Mouse (Mus musculus) embryonic fibroblast, embryonic 13.5 days (primary cell): ENCODE results near the gene Tfg.

ENCODE experiments used
- CTCF ChIP-seq: IDR thresholded peaks from 2 replicates; pipeline ENCODE4 v1.5.1; 2011; ENCODE audit warnings: mild to moderate bottlenecking, control low read depth, low read length, moderate library complexity, borderline replicate concordance; ENCODE audit not compliant: insufficient read depth
- POLR2A ChIP-seq: IDR thresholded peaks from 2 replicates; pipeline ENCODE4 v1.6.1; 2011; ENCODE audit warnings: low read depth, mild to moderate bottlenecking, control low read depth, low read length, moderate library complexity

GRCm38 (mm10) chr16:56669520-56669919, 47.7 kb downstream of the Tfg start:
- TF ChIP-seq CTCF (no peak), POLR2A (no peak)
